Mouse (Mus musculus) brain, embryonic 14.5 days (tissue): Measurements from ENCODE around the gene Asb13.

Experiments used
- CTCF ChIP-seq: fragments of 200-500 bp; IDR thresholded peaks from 2 replicates; pipeline ENCODE4 v1.5.1; 2012; ENCODE audit warnings: inconsistent platforms, mild to moderate bottlenecking, moderate library complexity, borderline replicate concordance; ENCODE audit not compliant: insufficient read depth, insufficient read length; ENCODE audit errors: extremely low read depth
- POLR2A ChIP-seq: fragments of 200-500 bp; IDR thresholded peaks from 2 replicates; pipeline ENCODE4 v1.6.1; 2012; ENCODE audit warnings: mild to moderate bottlenecking, inconsistent platforms, borderline replicate concordance; ENCODE audit not compliant: poor library complexity, insufficient read depth, insufficient read length, severe bottlenecking; ENCODE audit errors: extremely low read depth

DNA sequence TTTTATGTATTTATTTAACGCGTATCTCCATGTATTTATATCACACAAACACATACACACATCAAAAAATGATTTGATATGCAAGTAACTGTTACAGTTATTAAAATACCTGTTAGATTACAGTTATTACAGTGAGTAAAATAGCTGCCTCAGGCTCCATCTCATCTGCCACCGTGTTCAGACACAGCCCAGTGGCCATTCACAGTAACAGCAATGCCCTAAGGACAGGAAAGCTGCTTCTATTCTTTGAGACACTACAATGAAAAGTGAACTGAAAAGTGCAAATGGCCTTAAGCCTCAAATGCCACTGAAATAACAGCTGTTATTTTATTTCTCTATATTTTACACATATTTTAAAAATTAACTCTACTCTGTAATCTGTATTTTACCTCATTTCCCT is 43.0 kb upstream of the Asb13 start:
- no peak for TF ChIP-seq POLR2A
- TF ChIP-seq CTCF, result peak; percentile 32; the same call in 1 of the 2 replicates
